Mouse (Mus musculus) thymus, adult 2 months (tissue): ENCODE data around the gene Acot5. TPM values are rescaled to one million over a fixed set of nuclear protein-coding genes. Genes with fewer than 3 reads are reported as not detected.
"Not testable (repeated sequence)": the region's sequence is repeated elsewhere in the genome, so short reads cannot be mapped to it uniquely, and the experiment has no call there.

ENCODE experiments used
- DNase-seq: peaks from one replicate; pipeline ENCODE4 v3.0.0; 2021
- H3K27ac ChIP-seq: fragments of 200-500 bp; 2 replicates; pipeline ENCODE4 v1.5.1; 2012; ENCODE audit warnings: low read length, control low read depth; ENCODE audit not compliant: control insufficient read depth, insufficient read depth
- H3K27me3 ChIP-seq: fragments of 200-500 bp; 2 replicates; pipeline ENCODE4 v1.6.1; 2012; ENCODE audit warnings: mild to moderate bottlenecking, low read length, moderate library complexity, mixed read lengths; ENCODE audit not compliant: control insufficient read depth, insufficient read depth
- H3K36me3 ChIP-seq: fragments of 200-500 bp; 2 replicates; pipeline ENCODE4 v1.6.1; 2012; ENCODE audit warnings: mild to moderate bottlenecking, low read length, moderate library complexity; ENCODE audit not compliant: control insufficient read depth, insufficient read depth
- H3K4me1 ChIP-seq: fragments of 200-500 bp; replicated peaks from 2 replicates; pipeline ENCODE4 v1.6.1; 2012; ENCODE audit warnings: low read length; ENCODE audit not compliant: control insufficient read depth, insufficient read depth
- H3K4me3 ChIP-seq: fragments of 200-500 bp; 2 replicates; pipeline ENCODE4 v1.5.1; 2012; ENCODE audit warnings: mild to moderate bottlenecking, low read length, control low read depth, moderate library complexity; ENCODE audit not compliant: control insufficient read depth, insufficient read depth
- CTCF ChIP-seq: fragments of 200-500 bp; IDR thresholded peaks from 2 replicates; pipeline ENCODE4 v1.5.1; 2012; ENCODE audit warnings: mild to moderate bottlenecking, control low read depth, low read length, moderate library complexity, borderline replicate concordance; ENCODE audit not compliant: control insufficient read depth, poor library complexity, insufficient read depth; ENCODE audit errors: extremely low read depth
- POLR2A ChIP-seq: fragments of 200-500 bp; IDR thresholded peaks from 2 replicates; pipeline ENCODE4 v1.6.1; 2012; ENCODE audit warnings: mild to moderate bottlenecking, low read length, control low read depth, moderate library complexity; ENCODE audit not compliant: control insufficient read depth, poor library complexity, insufficient read depth; ENCODE audit errors: extremely low read depth
- WGBS: fragments of 180-500 bp; shearing (Covaris S2); methylation state at CpG from one replicate; pipeline ENCODE4 v1.1.7; 2018; 5-methylcytosine and 5-hydroxymethylcytosine counted together
- polyA plus RNA-seq: library from polyadenylated mRNA; depleted of rRNA; stranded (reverse); fragments of >200 nt; gene quantifications from 2 replicates; pipeline ENCODE4 v1.2.3, GENCODE M21; 2012

Gene Acot5
- polyA plus RNA-seq, 1 experiment, result 1.1 TPM

GRCm38 (mm10) chr12:84067752-84068151 lies 1.4 kb upstream of the Acot5 start:
- Histone ChIP-seq H3K4me1 (peaks cover 17% of the 10 kb centered on the region), H3K36me3 (no peaks in the 10 kb centered on the region), H3K27me3 (no peaks in the 10 kb centered on the region; the same call in 1 of the 2 replicates), H3K27ac (no peak overlapping the region), H3K4me3 (no peak overlapping the region)
- 86% methylated on average over 4 of the region's 4 CpGs for WGBS
- TF ChIP-seq CTCF, result no peak
- no peak for TF ChIP-seq POLR2A
- DNase-seq, result no peak

- WGBS, result 81% methylated on average over 8 of the region's 8 CpGs
- TF ChIP-seq CTCF (no peak), POLR2A (no peak)
- no peaks in the 10 kb centered on the region; the same call in 1 of the 2 replicates for H3K27me3 ChIP-seq
Observed at GRCm38 (mm10) chr12:84068296-84068695, 829 bp upstream of the Acot5 start.

GRCm38 (mm10) chr12:84069582-84069981 lies 457 bp downstream of the Acot5 start:
- peaks cover 17% of the 10 kb centered on the region for H3K4me1 ChIP-seq
- H3K27ac ChIP-seq, H3K36me3 ChIP-seq, H3K27me3 ChIP-seq: not testable (repeated sequence)
- 2% methylated on average over 48 of the region's 52 CpGs for WGBS
- DNase-seq, result peak; percentile 9
- H3K4me3 ChIP-seq, result peak overlapping the region; percentile 25; the same call in 1 of the 2 replicates

More at GRCm38 (mm10) chr12:84068296-84068695, 829 bp upstream of the Acot5 start:
- no peak overlapping the region for H3K4me3 ChIP-seq
- H3K27ac ChIP-seq, result no peak overlapping the region
- no peak for DNase-seq
- H3K4me1 ChIP-seq, result peaks cover 17% of the 10 kb centered on the region
- H3K36me3 ChIP-seq, result no peaks in the 10 kb centered on the region

DNA sequence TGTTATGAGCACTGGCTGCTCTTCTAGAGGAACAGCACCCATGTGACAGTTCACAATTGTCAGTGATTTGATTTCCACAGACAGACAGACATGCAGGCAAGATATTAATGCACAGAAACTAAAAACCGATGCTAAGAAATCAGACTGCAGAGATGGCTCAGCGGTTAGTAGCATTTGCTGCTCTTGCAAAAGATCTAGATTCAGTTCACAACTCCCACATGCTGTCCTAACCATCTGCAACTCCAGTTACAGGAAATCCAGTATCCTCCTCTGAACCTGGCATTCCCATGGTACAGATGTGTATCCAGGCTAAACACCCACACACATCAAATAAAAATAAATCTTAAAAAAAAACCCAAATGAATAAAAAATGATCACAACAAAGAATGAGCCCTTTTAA lies 2.6 kb downstream of the Acot5 start:
- peaks cover 14% of the 10 kb centered on the region for H3K4me1 ChIP-seq
- no peak overlapping the region for H3K27ac ChIP-seq
- no peaks in the 10 kb centered on the region for H3K36me3 ChIP-seq
- no peaks in the 10 kb centered on the region; the same call in 1 of the 2 replicates for H3K27me3 ChIP-seq
- no peak for TF ChIP-seq CTCF
- no peak for TF ChIP-seq POLR2A
- WGBS, result 94% methylated on average over 2 of the region's 2 CpGs
- no peak overlapping the region for H3K4me3 ChIP-seq
- no peak for DNase-seq

GRCm38 (mm10) chr12:84077371-84077990 lies 8.4 kb downstream of the Acot5 start:
- Histone ChIP-seq H3K4me3 (no peak overlapping the region), H3K27me3 (no peaks in the 10 kb centered on the region), H3K36me3 (no peaks in the 10 kb centered on the region), H3K27ac (no peak overlapping the region), H3K4me1 (no peaks in the 10 kb centered on the region)
- DNase-seq, result no peak
- 94% methylated on average over 4 of the region's 4 CpGs for WGBS
- TF ChIP-seq CTCF (no peak), POLR2A (no peak)

- DNase-seq, result no peak
- Histone ChIP-seq H3K4me1 (no peaks in the 10 kb centered on the region), H3K27me3 (no peaks in the 10 kb centered on the region), H3K27ac (no peak overlapping the region), H3K36me3 (no peaks in the 10 kb centered on the region), H3K4me3 (no peak overlapping the region)
- TF ChIP-seq CTCF (no peak), POLR2A (no peak)
- 94% methylated on average over 2 of the region's 2 CpGs for WGBS
Observed at GRCm38 (mm10) chr12:84083842-84084241, 14.7 kb downstream of the Acot5 start.

- TF ChIP-seq CTCF (no peak), POLR2A (no peak)
Observed at GRCm38 (mm10) chr12:84084581-84084980, 15.5 kb downstream of the Acot5 start.

DNA sequence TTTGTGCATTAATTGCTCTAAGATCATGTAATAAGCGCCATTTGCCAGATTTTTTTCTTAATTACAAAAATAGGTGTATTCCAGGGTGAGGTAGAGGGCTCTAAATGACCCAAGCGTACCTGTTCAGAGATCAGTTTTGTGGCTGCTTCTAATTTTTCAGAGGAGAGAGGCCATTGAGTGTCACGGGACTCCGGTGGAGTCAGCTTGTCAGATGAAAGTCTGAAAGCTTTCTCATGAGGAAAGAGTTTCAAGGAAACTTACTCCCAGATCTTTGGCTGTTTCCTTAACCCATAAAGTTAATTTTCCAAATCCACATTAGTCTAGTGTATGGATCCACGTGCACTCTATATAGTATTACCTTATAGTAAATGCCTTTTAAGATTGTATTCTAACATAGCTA lies 25.5 kb downstream of the Acot5 start:
- not testable (repeated sequence) for DNase-seq, H3K36me3 ChIP-seq, H3K27me3 ChIP-seq, H3K4me1 ChIP-seq, H3K4me3 ChIP-seq, H3K27ac ChIP-seq
- 96% methylated on average over 5 of the region's 5 CpGs for WGBS

More at GRCm38 (mm10) chr12:84084581-84084980, 15.5 kb downstream of the Acot5 start:
- Histone ChIP-seq H3K27me3 (no peaks in the 10 kb centered on the region), H3K4me1 (no peaks in the 10 kb centered on the region), H3K36me3 (no peaks in the 10 kb centered on the region), H3K27ac (no peak overlapping the region), H3K4me3 (no peak overlapping the region)
- 94% methylated on average over 4 of the region's 4 CpGs for WGBS
- DNase-seq, result no peak
